Mouse (Mus musculus) limb, embryonic 13.5 days (tissue): ENCODE measurements around the gene Nedd4. TPM values are rescaled to one million over a fixed set of nuclear protein-coding genes. Genes with fewer than 3 reads are reported as not detected.

Source experiments
- ATAC-seq: fragments of 200-750 bp; cut with Nextera tagmentation; 2 replicates; pipeline ENCODE4 v1.8.0; 2017; ENCODE audit warnings: low read depth, moderate number of reproducible peaks, moderate TSS enrichment; ENCODE audit not compliant: low FRiP score
- H3K27ac ChIP-seq: fragments of 300-500 bp; sonication (generic); 2 replicates; pipeline ENCODE4 v1.5.1; 2015; ENCODE audit warnings: inconsistent platforms, mild to moderate bottlenecking, moderate library complexity
- H3K27me3 ChIP-seq: fragments of 300-500 bp; sonication (generic); 2 replicates; pipeline ENCODE4 v1.6.1; 2015; ENCODE audit warnings: mild to moderate bottlenecking, inconsistent platforms
- H3K36me3 ChIP-seq: fragments of 300-500 bp; sonication (generic); 2 replicates; pipeline ENCODE4 v1.6.1; 2015; ENCODE audit warnings: inconsistent platforms, mild to moderate bottlenecking, moderate library complexity
- H3K4me1 ChIP-seq: fragments of 300-500 bp; sonication (generic); 2 replicates; pipeline ENCODE4 v1.6.1; 2015; ENCODE audit warnings: inconsistent platforms
- H3K4me2 ChIP-seq: fragments of 300-500 bp; sonication (generic); replicated peaks from 2 replicates; pipeline ENCODE4 v1.6.1; 2015; ENCODE audit warnings: inconsistent platforms, mild to moderate bottlenecking, moderate library complexity
- H3K4me3 ChIP-seq: fragments of 300-500 bp; sonication (generic); 2 replicates; pipeline ENCODE4 v1.5.1; 2015; ENCODE audit warnings: moderate library complexity, mild to moderate bottlenecking, inconsistent platforms
- H3K9ac ChIP-seq: fragments of 300-500 bp; sonication (generic); 2 replicates; pipeline ENCODE4 v1.6.1; 2015; ENCODE audit warnings: mild to moderate bottlenecking, inconsistent platforms
- H3K9me3 ChIP-seq: fragments of 300-500 bp; sonication (generic); 2 replicates; pipeline ENCODE4 v1.6.1; 2016; ENCODE audit warnings: inconsistent platforms
- WGBS: fragments of 180-500 bp; shearing (Covaris S2); methylation state at CpG from one replicate; pipeline ENCODE4 v1.1.7; 2015; 5-methylcytosine and 5-hydroxymethylcytosine counted together
- polyA plus RNA-seq: library from polyadenylated mRNA; unstranded; fragments of >200 nt; fragmentation: Nextera tagmentation; extraction: Ambion mirVana; gene quantifications from 2 replicates; pipeline ENCODE4 v1.2.1, GENCODE M21; 2015

Nedd4 gene
- polyA plus RNA-seq, 1 experiment from 2014 or later = 779 TPM

DNA sequence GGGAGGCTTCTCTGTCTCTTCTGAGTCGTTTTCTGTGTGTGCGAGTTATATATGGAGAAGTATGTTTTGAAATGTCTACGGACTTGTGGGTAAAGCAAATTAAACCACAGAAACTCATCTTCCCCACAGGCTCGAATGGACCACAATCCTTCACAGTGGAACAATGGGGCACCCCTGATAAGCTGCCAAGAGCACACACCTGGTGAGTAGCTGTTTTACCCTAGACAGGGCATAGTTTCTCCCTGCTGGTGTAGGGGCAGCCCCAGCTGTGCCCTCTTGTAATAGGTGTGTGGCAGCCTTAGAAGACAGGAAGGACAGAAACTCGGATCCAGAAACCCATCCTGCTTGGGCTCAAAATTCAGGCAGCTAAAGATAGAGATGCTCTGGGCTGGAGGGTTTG lies 84.1 kb downstream of the Nedd4 start:
- Histone ChIP-seq H3K4me2 (no peak overlapping the region), H3K9ac (no peak overlapping the region), H3K36me3 (peaks cover 84% of the 10 kb centered on the region), H3K27ac (no peak overlapping the region), H3K4me1 (no peaks in the 10 kb centered on the region), H3K9me3 (no peaks in the 10 kb centered on the region), H3K27me3 (no peaks in the 10 kb centered on the region), H3K4me3 (no peak overlapping the region)
- 87% methylated on average over 5 of the region's 5 CpGs for WGBS
- no peak for ATAC-seq

DNA sequence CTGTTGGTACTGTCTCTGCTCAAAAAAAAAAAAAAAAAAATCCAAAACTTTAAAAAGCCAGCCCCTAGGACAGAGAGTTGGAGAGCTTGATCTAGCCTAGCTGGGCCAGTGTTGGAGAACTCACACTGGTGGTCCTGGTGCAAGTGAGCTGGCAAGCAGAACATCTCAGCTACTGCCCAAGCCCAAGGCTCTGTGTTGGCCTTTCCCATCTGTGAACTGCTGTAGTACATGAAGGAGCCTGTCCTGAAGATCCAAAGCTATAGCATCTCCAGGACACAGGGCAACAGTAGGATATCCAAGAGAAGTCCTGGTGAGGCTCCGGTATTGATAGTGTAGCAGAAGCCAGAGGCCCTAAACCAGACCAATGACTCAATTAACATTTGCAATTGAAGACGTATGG lies 88.1 kb downstream of the Nedd4 start:
- no peaks in the 10 kb centered on the region for H3K27me3 ChIP-seq
- peak; percentile 12; the same call in 1 of the 2 replicates for ATAC-seq
- no peak overlapping the region for H3K27ac ChIP-seq
- H3K36me3 ChIP-seq = peaks cover 45% of the 10 kb centered on the region
- H3K9ac ChIP-seq = no peak overlapping the region
- 64% methylated on average over 2 of the region's 2 CpGs for WGBS
- H3K4me3 ChIP-seq = no peak overlapping the region
- H3K9me3 ChIP-seq = no peaks in the 10 kb centered on the region
- H3K4me1 ChIP-seq = 0 out of 2 replicates have a peak, but pooled peaks cover 10% of the 10 kb centered on the region
- H3K4me2 ChIP-seq = no peak overlapping the region

DNA sequence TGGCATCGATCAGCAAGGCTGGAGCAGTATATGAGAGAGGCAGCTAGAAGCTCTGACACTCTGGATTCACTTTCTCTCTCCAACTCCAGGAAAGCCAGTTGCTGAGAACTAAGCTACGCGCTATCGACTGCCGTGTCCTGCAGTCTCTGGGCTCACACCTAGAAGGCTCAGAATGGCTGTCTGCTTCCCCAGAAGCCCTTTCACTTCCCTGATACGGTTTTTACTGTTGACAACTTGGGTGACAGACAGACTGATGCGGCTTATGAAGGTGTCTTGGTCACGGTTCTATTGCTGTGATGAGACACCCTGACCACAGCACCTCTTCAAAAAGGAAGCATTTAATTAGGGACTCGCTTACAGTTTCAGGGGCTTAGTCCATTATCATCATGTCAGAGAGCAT lies 90.5 kb downstream of the Nedd4 start:
- ATAC-seq = 0 out of 2 replicates have a peak, but pooled peaks have one; percentile 6
- H3K27ac ChIP-seq = no peak overlapping the region; the same call in 1 of the 2 replicates
- H3K36me3 ChIP-seq = peaks cover 21% of the 10 kb centered on the region
- H3K9me3 ChIP-seq = no peaks in the 10 kb centered on the region
- H3K9ac ChIP-seq = no peak overlapping the region
- WGBS = 52% methylated on average over 9 of the region's 9 CpGs
- H3K4me1 ChIP-seq = peaks cover 13% of the 10 kb centered on the region
- H3K4me2 ChIP-seq = no peak overlapping the region
- no peak overlapping the region for H3K4me3 ChIP-seq
- H3K27me3 ChIP-seq = peaks cover 12% of the 10 kb centered on the region; the same call in 1 of the 2 replicates

DNA sequence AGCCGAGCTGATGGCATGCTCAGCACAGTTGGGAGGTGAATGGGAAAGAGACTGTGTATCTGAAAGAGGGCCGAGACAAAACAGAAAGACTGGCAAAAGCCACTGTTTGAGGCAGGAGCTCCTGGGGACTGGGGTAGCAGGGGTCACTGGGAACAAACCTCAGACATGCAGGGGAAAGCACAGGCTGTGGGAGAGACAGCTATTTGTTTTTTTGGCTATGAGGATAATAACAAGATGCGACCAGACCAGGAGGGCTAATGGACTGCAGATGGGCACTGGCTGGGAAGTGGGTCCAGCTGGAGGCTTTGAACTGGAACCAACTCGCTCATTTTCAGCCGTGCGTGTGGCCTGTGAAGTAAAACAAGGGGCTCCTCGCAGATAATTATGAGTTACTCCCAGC lies 91.6 kb downstream of the Nedd4 start:
- no peak overlapping the region for H3K4me2 ChIP-seq
- ATAC-seq = no peak
- WGBS = 12% methylated on average over 7 of the region's 7 CpGs
- no peak overlapping the region for H3K27ac ChIP-seq
- peaks cover 23% of the 10 kb centered on the region for H3K4me1 ChIP-seq
- no peak overlapping the region for H3K9ac ChIP-seq
- H3K36me3 ChIP-seq = peaks cover 11% of the 10 kb centered on the region
- H3K4me3 ChIP-seq = no peak overlapping the region
- H3K9me3 ChIP-seq = no peaks in the 10 kb centered on the region
- peaks cover 12% of the 10 kb centered on the region; the same call in 1 of the 2 replicates for H3K27me3 ChIP-seq

DNA sequence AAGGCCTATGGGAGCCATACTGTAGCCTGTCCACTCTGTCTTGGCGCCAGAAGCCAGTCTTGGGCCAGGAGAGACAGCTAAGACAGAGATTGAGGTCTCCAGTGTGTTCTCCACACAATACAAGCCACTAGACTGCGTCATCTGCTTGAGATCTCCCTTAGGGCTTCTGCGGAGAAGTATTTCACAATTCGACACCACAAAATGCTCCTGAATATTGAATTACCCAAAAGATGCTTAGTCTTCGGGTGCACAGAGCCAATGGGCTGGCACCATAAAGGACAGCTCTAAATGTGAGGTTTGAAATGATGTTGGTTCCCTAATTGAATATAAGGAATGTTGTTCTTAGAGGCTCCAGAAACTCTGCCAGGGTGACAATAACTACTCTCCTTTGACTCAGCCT lies 95.0 kb downstream of the Nedd4 start:
- H3K4me3 ChIP-seq = no peak overlapping the region
- H3K9ac ChIP-seq = no peak overlapping the region
- H3K4me1 ChIP-seq = peaks cover 29% of the 10 kb centered on the region
- H3K27me3 ChIP-seq = peaks cover 12% of the 10 kb centered on the region; the same call in 1 of the 2 replicates
- no peak for ATAC-seq
- H3K9me3 ChIP-seq = no peaks in the 10 kb centered on the region
- no peak overlapping the region for H3K4me2 ChIP-seq
- WGBS = 80% methylated on average over 5 of the region's 5 CpGs
- H3K36me3 ChIP-seq = no peaks in the 10 kb centered on the region
- H3K27ac ChIP-seq = no peak overlapping the region

DNA sequence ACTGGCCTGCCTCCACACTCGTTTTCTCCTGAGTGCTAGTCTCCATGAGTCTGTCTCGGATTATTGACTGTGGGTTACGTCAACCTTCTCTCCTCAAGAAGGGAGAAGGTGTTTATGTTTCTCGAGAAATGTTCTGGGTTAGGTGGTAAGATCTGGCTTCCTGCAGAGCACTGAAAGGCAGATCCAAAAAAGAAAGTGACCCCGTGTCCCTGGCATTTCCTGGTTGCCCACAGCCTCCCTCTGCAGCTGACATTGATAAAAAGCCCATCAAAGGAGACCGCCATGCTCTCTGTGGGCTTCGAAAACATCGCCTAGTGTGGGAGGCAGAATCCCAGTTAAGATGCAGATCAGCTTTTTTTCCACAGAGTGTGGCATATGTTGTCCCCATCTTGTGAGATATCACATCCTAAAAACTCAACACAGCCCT lies 96.6 kb downstream of the Nedd4 start:
- 11% methylated on average over 8 of the region's 8 CpGs for WGBS
- Histone ChIP-seq H3K27me3 (peaks cover 12% of the 10 kb centered on the region; the same call in 1 of the 2 replicates), H3K4me2 (peak overlapping the region; percentile 32), H3K9me3 (no peaks in the 10 kb centered on the region), H3K4me1 (peaks cover 36% of the 10 kb centered on the region), H3K9ac (no peak overlapping the region), H3K36me3 (no peaks in the 10 kb centered on the region), H3K4me3 (no peak overlapping the region), H3K27ac (no peak overlapping the region)
- ATAC-seq = no peak

DNA sequence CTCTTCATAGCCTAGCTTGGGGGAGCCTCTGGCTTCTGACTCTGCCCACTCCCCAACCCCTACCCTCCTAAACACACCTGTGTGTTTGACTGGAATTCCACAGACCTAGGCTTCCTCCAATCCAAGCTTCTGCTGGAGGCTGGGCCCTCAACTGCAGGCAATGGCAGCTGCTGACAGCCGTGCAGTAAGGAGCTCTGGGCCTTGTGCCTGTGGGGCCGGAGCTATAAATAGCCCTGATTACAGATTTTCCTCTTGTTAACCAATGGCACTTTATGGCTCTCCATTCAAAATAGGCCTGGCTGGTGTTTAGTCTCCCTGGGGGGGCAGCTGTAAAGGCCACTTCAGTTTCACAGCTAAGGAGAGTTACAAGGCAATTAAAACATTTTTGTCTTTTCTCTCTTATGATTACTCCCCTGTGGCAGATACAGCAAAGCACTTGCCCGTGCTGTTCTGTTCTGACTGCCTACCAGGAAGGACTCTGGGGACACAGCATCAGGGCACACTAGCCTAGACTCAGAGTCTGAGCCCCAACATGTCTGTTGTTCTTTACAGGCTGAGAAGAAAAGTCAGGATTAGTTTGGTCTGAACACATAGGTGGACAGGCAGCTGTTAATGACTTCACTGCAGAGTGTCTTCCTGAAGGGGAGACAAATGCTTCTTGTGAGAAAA lies 101.0 kb downstream of the Nedd4 start:
- 3% methylated on average over 3 of the region's 3 CpGs for WGBS
- Histone ChIP-seq H3K36me3 (no peaks in the 10 kb centered on the region), H3K9ac (no peak overlapping the region), H3K9me3 (no peaks in the 10 kb centered on the region), H3K27me3 (peaks cover 17% of the 10 kb centered on the region), H3K27ac (peak overlapping the region; percentile 58; the same call in 1 of the 2 replicates), H3K4me3 (no peak overlapping the region), H3K4me1 (peaks cover 30% of the 10 kb centered on the region), H3K4me2 (no peak overlapping the region; the same call in 1 of the 2 replicates)
- peak; percentile 83 for ATAC-seq

DNA sequence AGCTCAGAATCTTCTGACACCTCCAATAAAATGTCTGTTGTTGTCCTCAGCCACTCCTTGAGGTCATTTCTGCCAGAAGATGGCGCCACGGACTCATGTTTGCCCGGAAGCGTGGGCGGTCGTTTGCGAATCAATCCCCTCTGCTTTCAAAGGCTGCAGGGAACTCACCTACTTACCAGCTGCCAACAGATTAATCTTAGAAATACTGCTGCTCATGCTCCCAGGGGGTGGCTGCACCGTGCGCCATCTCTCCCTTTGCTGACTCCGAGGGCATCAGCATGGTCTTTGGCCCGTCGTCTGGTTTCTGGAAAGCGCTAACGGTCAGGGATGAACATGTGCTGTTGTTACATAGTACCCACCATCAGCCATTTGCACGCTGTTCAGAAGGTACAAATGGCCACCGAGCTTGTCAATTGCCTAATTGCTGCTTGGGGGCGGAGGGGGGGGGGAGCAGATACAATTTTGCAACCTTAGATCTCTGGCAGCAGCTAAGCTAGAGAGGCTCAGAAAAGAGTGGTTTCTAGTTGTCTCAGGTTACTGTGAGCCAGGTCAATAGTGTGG lies 104.7 kb downstream of the Nedd4 start:
- H3K27me3 ChIP-seq = peaks cover 17% of the 10 kb centered on the region
- H3K4me2 ChIP-seq = peak overlapping the region; percentile 71
- no peaks in the 10 kb centered on the region for H3K36me3 ChIP-seq
- H3K9me3 ChIP-seq = no peaks in the 10 kb centered on the region
- H3K4me1 ChIP-seq = peaks cover 19% of the 10 kb centered on the region
- peak; percentile 42; the same call in 1 of the 2 replicates for ATAC-seq
- no peak overlapping the region for H3K27ac ChIP-seq
- H3K4me3 ChIP-seq = peak overlapping the region; percentile 45
- WGBS = under 1% methylated on average over 17 of the region's 17 CpGs
- peak overlapping the region; percentile 59; the same call in 1 of the 2 replicates for H3K9ac ChIP-seq

DNA sequence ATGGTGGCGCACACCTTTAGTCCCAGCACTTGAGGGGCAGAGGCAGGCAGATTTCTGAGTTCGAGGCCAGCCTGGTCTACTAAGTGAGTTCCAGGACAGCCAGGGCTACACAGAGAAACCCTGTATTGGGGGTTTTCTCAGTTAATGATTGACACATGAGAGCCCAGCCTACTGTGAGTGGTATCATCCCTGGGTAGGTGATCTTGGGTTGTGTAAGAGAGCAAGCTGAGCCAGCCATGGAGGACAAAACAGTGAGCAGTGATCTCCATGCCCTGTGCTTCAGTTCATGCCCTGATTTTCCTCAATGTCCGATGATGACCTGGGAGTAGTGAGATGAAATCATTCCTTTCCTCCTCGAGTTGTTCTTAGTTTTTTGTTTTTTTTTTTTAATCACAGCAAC lies 112.9 kb downstream of the Nedd4 start:
- WGBS = 82% methylated on average over 4 of the region's 4 CpGs
- no peak for ATAC-seq
- Histone ChIP-seq H3K4me2 (no peak overlapping the region), H3K4me1 (peaks cover 8% of the 10 kb centered on the region), H3K9ac (no peak overlapping the region), H3K27me3 (peaks cover 7% of the 10 kb centered on the region), H3K4me3 (no peak overlapping the region), H3K9me3 (no peaks in the 10 kb centered on the region), H3K36me3 (no peaks in the 10 kb centered on the region), H3K27ac (no peak overlapping the region)

DNA sequence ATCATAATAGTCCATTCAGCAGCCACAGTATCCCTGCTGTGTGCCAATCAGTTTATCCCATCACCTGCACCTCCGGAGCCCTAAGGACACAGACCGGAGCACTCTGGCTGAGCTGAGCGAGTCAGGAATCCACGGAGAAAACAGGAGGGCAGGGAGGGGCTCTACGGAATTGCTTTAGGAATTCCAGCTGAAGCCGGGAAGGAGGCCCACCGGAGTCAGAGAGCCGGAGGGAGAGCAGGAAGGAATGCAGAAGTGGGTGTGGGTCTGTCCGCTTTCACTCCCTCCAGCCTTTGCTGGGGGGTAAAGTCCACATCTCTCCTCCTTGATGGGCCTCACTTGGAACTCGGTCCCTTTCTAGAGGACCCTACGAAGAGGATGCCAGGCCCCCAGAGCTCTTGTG lies 116.9 kb downstream of the Nedd4 start:
- H3K9ac ChIP-seq = no peak overlapping the region
- no peak for ATAC-seq

DNA sequence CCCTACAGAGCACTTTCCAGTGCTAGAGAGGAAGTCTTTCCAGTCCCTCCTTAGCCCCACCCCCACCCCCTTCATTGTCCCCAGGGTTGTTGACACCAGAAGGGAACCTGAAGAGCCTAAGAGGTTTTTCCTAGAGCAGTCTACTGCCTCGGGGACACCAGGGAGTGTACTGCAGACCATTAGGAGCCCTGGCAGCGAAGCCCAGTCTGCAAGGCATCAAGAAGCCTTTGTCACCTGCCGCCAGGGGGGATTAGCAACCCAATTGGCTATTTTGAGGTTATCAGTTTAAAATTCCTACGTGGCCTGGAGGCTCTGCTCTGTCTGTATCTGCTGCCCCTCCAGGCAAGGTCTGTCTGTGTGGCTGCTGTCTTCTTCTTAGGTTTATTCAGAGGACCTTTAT lies 117.6 kb downstream of the Nedd4 start:
- no peaks in the 10 kb centered on the region for H3K9me3 ChIP-seq
- H3K4me3 ChIP-seq = no peak overlapping the region
- H3K27ac ChIP-seq = no peak overlapping the region
- peaks cover 29% of the 10 kb centered on the region for H3K4me1 ChIP-seq
- H3K27me3 ChIP-seq = peaks cover 35% of the 10 kb centered on the region
- 4% methylated on average over 4 of the region's 4 CpGs for WGBS
- H3K4me2 ChIP-seq = no peak overlapping the region
- H3K9ac ChIP-seq = no peak overlapping the region
- H3K36me3 ChIP-seq = no peaks in the 10 kb centered on the region
- ATAC-seq = no peak

More for the DNA sequence above, 116.9 kb downstream of the Nedd4 start:
- H3K4me3 ChIP-seq = no peak overlapping the region
- H3K4me2 ChIP-seq = no peak overlapping the region
- H3K27me3 ChIP-seq = peaks cover 35% of the 10 kb centered on the region
- H3K27ac ChIP-seq = no peak overlapping the region
- H3K36me3 ChIP-seq = no peaks in the 10 kb centered on the region
- peaks cover 29% of the 10 kb centered on the region for H3K4me1 ChIP-seq
- no peaks in the 10 kb centered on the region for H3K9me3 ChIP-seq
- WGBS = 45% methylated on average over 11 of the region's 11 CpGs

DNA sequence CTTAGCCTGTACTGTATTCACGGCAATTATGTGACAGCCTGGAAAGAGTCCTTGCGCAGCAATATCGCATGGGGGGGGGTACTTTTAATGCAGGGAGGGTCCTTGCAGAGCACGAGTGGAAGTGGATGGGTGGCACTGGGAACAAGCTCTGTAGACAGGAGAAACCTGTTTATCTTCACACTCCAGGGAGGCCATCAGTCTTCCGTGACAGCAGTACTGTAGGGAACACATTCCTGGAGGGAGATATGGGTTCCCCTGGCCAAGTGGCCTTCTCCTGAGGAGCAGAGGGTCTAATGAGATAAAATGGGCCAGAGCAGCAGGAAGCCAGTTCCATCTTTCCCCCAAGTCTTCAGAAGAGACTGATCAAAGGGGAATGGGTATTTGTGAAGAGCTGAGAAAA lies 118.5 kb downstream of the Nedd4 start:
- H3K9ac ChIP-seq = no peak overlapping the region
- peaks cover 35% of the 10 kb centered on the region for H3K27me3 ChIP-seq
- H3K4me3 ChIP-seq = no peak overlapping the region
- H3K4me2 ChIP-seq = no peak overlapping the region
- H3K27ac ChIP-seq = no peak overlapping the region
- H3K9me3 ChIP-seq = no peaks in the 10 kb centered on the region
- peaks cover 29% of the 10 kb centered on the region for H3K4me1 ChIP-seq
- ATAC-seq = no peak
- no peaks in the 10 kb centered on the region for H3K36me3 ChIP-seq
- 29% methylated on average over 5 of the region's 5 CpGs for WGBS
